Mouse (Mus musculus) c-Kit-positive CD71-positive TER-119-negative erythroid progenitor cells, embryonic 14.5 days (primary cell): ENCODE measurements around the gene Olfr791.

ENCODE experiments used
- DNase-seq: peaks from one replicate; pipeline ENCODE4 v3.0.0-alpha.2; 2013; ENCODE audit warnings: low read depth

Olfr791 gene

GRCm38 (mm10) chr10:129521492-129521891, at the start of gene Olfr791:
Olfr791 (plus strand) TSS chr10:129521792.
- no peak for DNase-seq

GRCm38 (mm10) chr10:129473256-129473655, 48.3 kb upstream of the Olfr791 start:
- DNase-seq = no peak

- DNase-seq = no peak
Measured at GRCm38 (mm10) chr10:129473723-129474122, 47.9 kb upstream of the Olfr791 start.

GRCm38 (mm10) chr10:129484452-129484851, 37.1 kb upstream of the Olfr791 start, which contains the start of gene Olfr789:
Olfr789 (plus strand) TSS chr10:129484752.
- DNase-seq = no peak

- DNase-seq = no peak
Measured at GRCm38 (mm10) chr10:129490101-129490500, 31.5 kb upstream of the Olfr791 start.

GRCm38 (mm10) chr10:129498192-129498591, 23.4 kb upstream of the Olfr791 start, which contains the start of gene Olfr790:
Olfr790 (plus strand) TSS chr10:129498492.
- DNase-seq = no peak

- DNase-seq = no peak
Measured at GRCm38 (mm10) chr10:129538862-129539261, 17.3 kb downstream of the Olfr791 start, which contains the start of gene Olfr792. Olfr792 (plus strand) TSS chr10:129539162.

- no peak for DNase-seq
Measured at GRCm38 (mm10) chr10:129549354-129549753, 27.8 kb downstream of the Olfr791 start.

GRCm38 (mm10) chr10:129567355-129567754, 45.8 kb downstream of the Olfr791 start, which contains the start of gene Olfr794:
Olfr794 (plus strand) TSS chr10:129567655.
- no peak for DNase-seq

GRCm38 (mm10) chr10:129577066-129577465, 55.5 kb downstream of the Olfr791 start:
- DNase-seq = no peak
